Mouse (Mus musculus): ENCODE results near the gene Gipr. TPM values are rescaled to one million over a fixed set of nuclear protein-coding genes. Genes with fewer than 3 reads are reported as not detected.

Gipr gene
- polyA plus RNA-seq (2015; fragmentation: Nextera tagmentation; extraction: Ambion mirVana) = 0.17 and 0.28 TPM in 2 replicates

DNA sequence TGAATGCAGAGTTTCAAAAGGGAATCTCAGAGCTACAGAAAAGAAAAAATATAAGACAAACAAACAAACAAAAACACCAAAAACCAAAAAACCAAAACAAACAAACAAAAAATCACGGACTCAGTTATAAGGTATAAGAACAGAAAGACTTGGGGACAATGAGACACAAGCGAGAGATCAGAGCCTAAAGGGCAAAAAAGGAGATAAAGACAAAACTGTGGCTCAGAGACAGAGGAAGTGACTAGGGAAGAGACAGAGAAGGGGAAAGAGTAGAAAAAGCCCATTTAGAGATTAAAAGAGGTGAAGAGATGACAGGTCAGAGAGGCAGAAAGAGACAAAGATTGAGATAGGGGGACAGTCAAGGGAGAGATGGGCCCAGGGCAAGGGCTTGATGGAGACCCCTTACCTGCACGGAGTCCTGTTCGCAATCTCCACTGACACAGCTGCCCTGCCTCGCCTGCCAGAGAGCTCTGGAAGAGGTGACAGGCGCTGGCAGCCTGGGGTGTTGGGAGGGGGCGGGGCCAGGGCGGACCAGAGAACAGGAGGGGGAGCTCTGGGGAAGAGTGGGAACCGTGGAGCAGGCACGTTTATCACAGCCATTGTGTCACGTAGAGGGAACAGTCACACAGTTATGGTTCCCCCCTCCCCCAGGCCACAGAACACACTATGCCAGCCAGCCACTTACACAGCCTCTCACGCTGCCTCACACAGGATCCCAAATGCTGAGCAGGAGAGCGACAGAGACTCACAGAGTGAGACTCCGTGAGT is at the start of gene Gipr:
Gene Gipr, minus strand, starts transcription at position 472 of the 768 bp plus-strand sequence.
- 9% methylated on average over 14 of the region's 14 CpGs for WGBS (ENCODE audit: insufficient replicate concordance)
- DNase-seq (no peak), ATAC-seq (ENCODE audit: low read depth) (0 out of 2 replicates have a peak, but pooled peaks have one; percentile 8)
- peak within 1 kb of the TSS; percentile 44 for H3K4me2 ChIP-seq
- H3K9ac ChIP-seq = no peak within 1 kb of the TSS
- H3K4me1 ChIP-seq (replicated peaks) = peaks cover 29% of the 10 kb centered on the region
- H3K27ac ChIP-seq = no peak within 1 kb of the TSS
- H3K4me3 ChIP-seq (replicated peaks) = 0 out of 2 replicates have a peak within 1 kb of the TSS, but pooled peaks have one; percentile 22
- H3K36me3 ChIP-seq = no peaks in the 10 kb centered on the region
- 0 out of 2 replicates have a peak, but pooled peaks cover 3% of the 10 kb centered on the region for H3K9me3 ChIP-seq (replicated peaks)
- peaks cover 77% of the 10 kb centered on the region for H3K27me3 ChIP-seq

DNA sequence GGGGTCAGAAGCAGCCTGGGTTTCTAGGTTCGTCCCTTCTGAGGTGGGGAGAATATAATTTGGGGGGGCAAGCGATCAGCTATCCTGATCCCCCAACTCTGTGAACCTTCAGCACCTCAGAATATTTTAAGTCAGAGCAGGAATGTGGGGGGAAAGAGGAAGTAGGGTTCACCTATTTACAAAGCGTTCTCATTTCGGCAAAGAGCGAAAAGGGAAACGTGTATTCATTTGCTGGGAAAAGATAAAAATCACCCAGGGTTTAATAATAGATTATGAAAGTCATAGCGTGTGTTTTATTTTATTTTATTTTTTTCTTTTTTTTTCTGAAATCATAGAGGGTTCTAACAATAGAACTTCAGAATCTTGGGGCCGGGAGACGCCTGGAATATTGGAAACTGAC is 49.0 kb upstream of the Gipr start:
- 39% methylated on average over 9 of the region's 9 CpGs for WGBS (ENCODE audit: insufficient replicate concordance)
- no peak overlapping the region for H3K4me2 ChIP-seq
- H3K27me3 ChIP-seq = peaks cover 71% of the 10 kb centered on the region

DNA sequence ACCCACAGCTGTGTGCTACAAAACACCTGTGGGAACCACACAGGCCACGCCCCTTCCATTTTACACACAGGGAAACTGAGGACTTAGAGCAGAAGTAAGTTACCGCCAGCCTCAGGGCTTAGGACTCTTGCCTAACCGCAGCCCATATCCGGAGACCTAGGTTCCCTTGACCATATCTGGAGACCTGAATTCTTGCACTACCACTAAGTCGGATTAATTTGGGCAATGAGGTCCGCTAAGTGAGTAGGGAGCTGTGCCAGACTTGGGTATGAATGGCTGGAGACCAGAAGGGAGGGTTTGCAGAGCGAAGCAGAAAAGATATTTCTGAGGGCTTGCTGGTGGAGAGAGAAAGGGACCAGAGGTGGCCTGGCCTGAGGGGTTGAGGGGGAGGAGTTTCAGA is 48.4 kb upstream of the Gipr start:
- WGBS (ENCODE audit: insufficient replicate concordance) = 50% methylated on average over 7 of the region's 7 CpGs
- peaks cover 71% of the 10 kb centered on the region for H3K27me3 ChIP-seq

More for the DNA sequence above, 49.0 kb upstream of the Gipr start:
- H3K4me1 ChIP-seq (replicated peaks) = peaks cover 21% of the 10 kb centered on the region
- H3K4me3 ChIP-seq (replicated peaks) = no peak overlapping the region
- no peak overlapping the region for H3K9ac ChIP-seq
- H3K9me3 ChIP-seq (replicated peaks) = peaks cover 4% of the 10 kb centered on the region; the same call in 1 of the 2 replicates
- no peak overlapping the region for H3K27ac ChIP-seq
- ATAC-seq (ENCODE audit: low read depth) = no peak
- no peaks in the 10 kb centered on the region for H3K36me3 ChIP-seq
- DNase-seq = no peak

DNA sequence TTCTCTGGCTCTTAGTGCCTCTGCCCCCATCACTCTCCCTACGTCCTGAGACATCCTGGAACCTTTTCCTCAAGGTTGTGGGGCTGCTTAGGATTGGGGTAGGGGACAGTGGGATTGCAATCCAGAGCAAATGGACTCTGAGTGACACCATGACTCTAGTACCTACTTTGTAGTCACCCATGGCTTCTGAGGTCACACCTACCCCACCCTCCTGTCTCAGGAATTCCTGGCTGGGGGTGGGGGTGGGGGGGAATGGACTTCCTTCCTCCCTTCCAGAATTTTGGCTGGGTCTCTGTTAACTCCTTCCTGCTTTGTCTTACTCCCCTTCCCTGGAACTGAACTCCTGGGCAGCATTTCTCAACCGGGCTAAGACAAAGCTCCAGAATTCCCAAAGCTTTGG is 47.5 kb upstream of the Gipr start:
- Histone ChIP-seq H3K4me3 (replicated peaks) (no peak overlapping the region), H3K9ac (no peak overlapping the region), H3K27me3 (peaks cover 66% of the 10 kb centered on the region), H3K36me3 (no peaks in the 10 kb centered on the region), H3K9me3 (replicated peaks) (peaks cover 7% of the 10 kb centered on the region; the same call in 1 of the 2 replicates), H3K27ac (no peak overlapping the region), H3K4me1 (replicated peaks) (peaks cover 19% of the 10 kb centered on the region), H3K4me2 (no peak overlapping the region)
- 55% methylated on average over 2 of the region's 2 CpGs for WGBS (ENCODE audit: insufficient replicate concordance)
- DNase-seq = no peak
- ATAC-seq (ENCODE audit: low read depth) = no peak

More for the DNA sequence above, 48.4 kb upstream of the Gipr start:
- H3K9ac ChIP-seq = no peak overlapping the region
- H3K4me2 ChIP-seq = no peak overlapping the region
- no peak overlapping the region for H3K4me3 ChIP-seq (replicated peaks)
- no peak for DNase-seq
- no peak overlapping the region for H3K27ac ChIP-seq
- no peak for ATAC-seq (ENCODE audit: low read depth)
- peaks cover 21% of the 10 kb centered on the region for H3K4me1 ChIP-seq (replicated peaks)
- peaks cover 7% of the 10 kb centered on the region; the same call in 1 of the 2 replicates for H3K9me3 ChIP-seq (replicated peaks)
- H3K36me3 ChIP-seq = no peaks in the 10 kb centered on the region

DNA sequence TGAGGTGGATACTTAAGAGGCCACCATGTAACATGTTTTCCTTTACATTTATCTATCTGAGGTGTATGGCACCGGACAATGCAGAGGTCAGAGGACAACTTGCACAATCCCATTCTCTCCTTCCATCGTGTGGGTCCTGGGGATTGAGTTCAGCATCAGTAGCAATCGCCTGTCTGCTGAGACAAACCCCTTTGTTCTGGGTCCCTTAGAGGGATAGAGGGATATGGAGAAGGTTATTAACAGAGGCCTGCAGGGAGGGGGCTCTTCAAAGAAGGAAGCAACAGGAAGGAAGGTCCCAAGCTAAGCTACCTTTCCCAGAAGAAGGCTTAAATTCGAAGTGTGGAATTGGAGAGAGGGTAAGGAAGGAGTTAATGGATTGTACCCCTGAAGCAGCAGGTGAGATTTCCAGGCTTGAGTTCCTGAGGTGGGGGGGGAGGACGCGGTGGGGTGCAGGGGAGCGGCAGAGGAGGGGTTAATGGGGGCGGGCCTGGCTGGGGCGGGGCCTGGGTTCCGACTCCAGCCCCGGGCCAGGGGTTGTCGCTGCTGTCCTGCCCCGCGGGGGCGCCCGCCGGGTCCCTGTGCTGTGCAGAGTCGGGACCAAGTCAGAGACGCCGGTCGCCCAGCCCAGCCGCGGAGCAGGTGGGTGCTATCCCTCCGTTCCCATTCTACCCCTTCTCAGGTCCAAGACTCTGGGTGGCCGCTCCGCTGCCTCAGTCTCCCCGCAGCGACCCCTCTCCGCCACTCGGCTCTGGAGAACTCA is 46.2 kb upstream of the Gipr start, which contains the start of gene Gpr4:
Gene Gpr4, plus strand, starts transcription at position 543 of the 760 bp plus-strand sequence.
- peak within 1 kb of the TSS; percentile 66 for H3K4me2 ChIP-seq
- no peak within 1 kb of the TSS for H3K27ac ChIP-seq
- ATAC-seq (ENCODE audit: low read depth) = peak; percentile 47; the same call in 1 of the 2 replicates
- no peak for DNase-seq
- H3K27me3 ChIP-seq = peaks cover 56% of the 10 kb centered on the region
- no peaks in the 10 kb centered on the region for H3K36me3 ChIP-seq
- peaks cover 12% of the 10 kb centered on the region; the same call in 1 of the 2 replicates for H3K4me1 ChIP-seq (replicated peaks)
- peak within 1 kb of the TSS; percentile 47; the same call in 1 of the 2 replicates for H3K9ac ChIP-seq
- peaks cover 7% of the 10 kb centered on the region; the same call in 1 of the 2 replicates for H3K9me3 ChIP-seq (replicated peaks)
- H3K4me3 ChIP-seq (replicated peaks) = peak within 1 kb of the TSS; percentile 45
- WGBS (ENCODE audit: insufficient replicate concordance) = 3% methylated on average over 30 of the region's 30 CpGs

DNA sequence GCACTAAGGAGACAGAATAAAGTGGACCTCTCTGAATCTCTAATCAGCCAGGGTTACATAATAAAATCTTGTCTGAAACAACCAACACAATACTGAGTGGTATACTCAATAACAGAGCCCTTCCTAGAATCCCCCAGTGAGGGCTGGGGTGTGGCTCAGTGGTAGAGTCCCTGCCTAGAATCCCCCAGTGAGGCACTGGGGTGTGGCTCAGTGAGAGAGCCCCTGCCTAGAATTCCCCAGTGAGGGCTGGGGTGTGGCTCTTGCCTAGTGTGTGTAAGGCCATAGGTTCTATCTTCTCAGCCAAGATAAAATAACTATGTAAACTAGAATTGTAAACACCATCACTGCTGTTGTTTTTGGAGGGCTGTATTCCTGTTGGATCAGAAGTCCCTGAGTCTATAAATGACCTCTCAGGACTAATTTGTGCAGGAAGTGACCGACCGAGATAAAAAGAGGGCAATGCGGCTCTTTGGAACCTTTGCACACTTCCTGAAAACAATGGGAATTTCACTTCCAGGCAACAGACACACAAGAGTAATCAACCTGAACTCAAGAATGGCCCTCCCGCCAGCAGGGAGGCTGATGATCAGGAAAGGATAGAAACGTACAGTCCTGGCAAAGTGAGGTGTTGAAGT is 45.2 kb upstream of the Gipr start:
- Histone ChIP-seq H3K27ac (no peak overlapping the region), H3K9ac (no peak overlapping the region), H3K4me3 (replicated peaks) (no peak overlapping the region), H3K36me3 (no peaks in the 10 kb centered on the region), H3K27me3 (peaks cover 52% of the 10 kb centered on the region), H3K4me1 (replicated peaks) (peaks cover 12% of the 10 kb centered on the region; the same call in 1 of the 2 replicates), H3K9me3 (replicated peaks) (peaks cover 7% of the 10 kb centered on the region; the same call in 1 of the 2 replicates), H3K4me2 (no peak overlapping the region)
- ATAC-seq (ENCODE audit: low read depth) (no peak), DNase-seq (no peak)
- 56% methylated on average over 5 of the region's 5 CpGs for WGBS (ENCODE audit: insufficient replicate concordance)

DNA sequence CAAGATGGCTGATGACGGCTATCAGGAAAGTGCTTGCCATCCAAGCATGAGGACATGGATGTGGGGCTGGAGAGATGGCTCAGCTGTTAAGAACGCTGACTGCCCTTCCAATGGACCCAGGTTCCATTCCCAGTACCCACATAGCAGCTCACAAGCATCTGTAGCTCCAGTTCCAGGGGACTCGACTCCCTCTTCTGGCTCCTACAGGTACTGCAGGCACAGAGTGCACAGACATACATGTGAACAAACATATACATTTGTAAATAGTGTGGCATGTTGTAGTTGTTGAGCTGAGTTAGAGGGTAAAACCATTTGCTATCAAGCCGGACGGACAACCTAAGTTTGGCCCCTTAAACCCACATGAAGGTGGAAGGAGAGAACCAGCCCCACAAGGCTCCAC is 44.1 kb upstream of the Gipr start:
- Histone ChIP-seq H3K4me1 (replicated peaks) (peaks cover 12% of the 10 kb centered on the region; the same call in 1 of the 2 replicates), H3K36me3 (peaks cover 5% of the 10 kb centered on the region; the same call in 1 of the 2 replicates), H3K9ac (no peak overlapping the region), H3K27ac (no peak overlapping the region), H3K9me3 (replicated peaks) (peaks cover 7% of the 10 kb centered on the region; the same call in 1 of the 2 replicates), H3K4me2 (no peak overlapping the region), H3K27me3 (peaks cover 43% of the 10 kb centered on the region), H3K4me3 (replicated peaks) (no peak overlapping the region)
- ATAC-seq (ENCODE audit: low read depth) = no peak
- WGBS (ENCODE audit: insufficient replicate concordance) = 73% methylated on average over 5 of the region's 5 CpGs
- no peak for DNase-seq

DNA sequence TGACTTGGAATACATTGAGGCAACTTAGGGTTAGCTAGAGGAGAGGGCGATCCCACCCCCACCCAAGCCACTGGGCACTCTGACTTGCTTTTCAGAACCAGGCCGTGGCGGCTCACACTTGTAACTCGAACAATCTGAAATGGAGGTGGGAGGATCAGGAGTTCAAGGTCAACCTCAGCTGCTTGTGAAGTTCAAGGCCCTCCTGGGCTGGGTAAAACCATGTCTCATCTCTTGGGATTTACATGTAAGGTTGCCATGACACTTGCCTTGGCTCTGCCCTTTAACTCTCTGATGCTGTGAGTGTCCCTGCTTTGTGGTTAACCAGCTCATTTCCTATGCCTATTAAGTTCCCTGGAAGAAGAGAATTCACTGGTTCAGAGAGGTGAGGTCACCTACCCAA is 43.6 kb upstream of the Gipr start:
- peaks cover 38% of the 10 kb centered on the region for H3K27me3 ChIP-seq
- whole genome bisulfite sequencing (ENCODE audit: insufficient replicate concordance) = 67% methylated on average over 4 of the region's 4 CpGs

DNA sequence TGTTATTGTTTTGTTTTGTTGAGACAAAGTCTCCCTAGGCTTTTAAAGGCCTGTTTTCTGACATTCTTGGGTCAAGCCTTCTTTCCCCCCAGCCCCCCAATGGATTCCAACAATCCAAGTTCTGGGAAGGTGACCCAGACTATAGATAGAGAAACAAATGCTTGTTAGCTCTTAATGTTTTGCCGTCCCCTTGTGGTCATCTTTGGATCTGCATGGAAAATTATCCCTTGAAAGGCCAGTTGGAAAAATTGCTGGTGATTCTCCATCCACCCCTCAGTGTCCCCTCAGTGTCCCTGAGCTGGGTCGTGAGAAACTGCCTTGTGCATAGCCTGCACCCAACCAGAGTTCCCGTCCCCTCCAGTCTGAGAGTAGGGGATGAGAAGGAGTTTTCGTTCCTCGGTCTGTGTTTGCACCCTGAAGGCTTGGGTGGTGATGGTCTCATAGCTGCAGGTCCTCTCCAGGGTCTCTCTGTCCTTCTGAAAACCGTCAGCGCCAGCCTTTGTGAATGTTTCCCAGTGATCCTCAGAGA is 43.1 kb upstream of the Gipr start:
- peaks cover 7% of the 10 kb centered on the region; the same call in 1 of the 2 replicates for H3K9me3 ChIP-seq (replicated peaks)
- H3K36me3 ChIP-seq = peaks cover 10% of the 10 kb centered on the region; the same call in 1 of the 2 replicates
- no peak for ATAC-seq (ENCODE audit: low read depth)
- H3K9ac ChIP-seq = no peak overlapping the region
- H3K4me1 ChIP-seq (replicated peaks) = peaks cover 12% of the 10 kb centered on the region; the same call in 1 of the 2 replicates
- DNase-seq = no peak
- no peak overlapping the region for H3K27ac ChIP-seq
- no peak overlapping the region for H3K4me3 ChIP-seq (replicated peaks)
- 47% methylated on average over 7 of the region's 7 CpGs for whole genome bisulfite sequencing (ENCODE audit: insufficient replicate concordance)
- peaks cover 33% of the 10 kb centered on the region for H3K27me3 ChIP-seq
- H3K4me2 ChIP-seq = no peak overlapping the region

More for the DNA sequence above, 43.6 kb upstream of the Gipr start:
- ATAC-seq (ENCODE audit: low read depth) (no peak), DNase-seq (no peak)
- H3K9ac ChIP-seq = no peak overlapping the region
- H3K4me3 ChIP-seq (replicated peaks) = no peak overlapping the region
- H3K27ac ChIP-seq = no peak overlapping the region
- peaks cover 12% of the 10 kb centered on the region; the same call in 1 of the 2 replicates for H3K4me1 ChIP-seq (replicated peaks)
- peaks cover 7% of the 10 kb centered on the region; the same call in 1 of the 2 replicates for H3K9me3 ChIP-seq (replicated peaks)
- peaks cover 7% of the 10 kb centered on the region; the same call in 1 of the 2 replicates for H3K36me3 ChIP-seq
- H3K4me2 ChIP-seq = no peak overlapping the region

DNA sequence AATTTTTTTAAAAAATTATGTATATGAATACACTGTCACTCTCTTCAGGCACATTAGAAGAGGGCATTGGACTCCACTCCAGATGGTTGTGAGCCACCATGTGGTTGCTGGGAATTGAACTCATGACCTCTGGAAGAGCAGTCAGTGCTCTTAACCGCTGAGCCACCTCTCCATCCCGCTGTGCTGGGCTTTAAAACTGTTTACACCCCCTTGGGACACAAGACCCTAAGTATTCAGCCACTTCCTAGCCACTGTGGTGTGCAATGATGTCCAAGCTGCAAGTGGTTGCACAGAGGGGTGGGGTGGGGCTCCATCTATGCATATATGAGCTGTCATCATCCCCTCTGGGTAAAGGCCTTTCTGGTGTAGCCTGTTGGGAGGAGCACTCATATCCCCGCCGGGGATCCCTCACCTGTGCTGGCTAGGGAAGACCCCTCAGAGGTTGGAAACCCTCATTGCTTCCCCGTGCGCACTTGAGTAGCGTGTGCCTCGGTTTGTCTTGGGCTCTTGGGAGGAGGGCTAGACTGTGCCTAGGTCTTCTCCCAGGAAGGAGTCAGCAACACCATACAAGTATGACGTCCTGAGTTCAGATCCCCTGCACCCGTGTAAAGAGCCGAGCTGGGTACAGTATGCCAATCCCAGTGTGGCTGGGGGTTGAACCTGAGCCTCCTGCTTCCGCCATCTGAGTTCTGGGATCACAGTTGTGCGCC is 42.4 kb upstream of the Gipr start:
- WGBS (ENCODE audit: insufficient replicate concordance) = 71% methylated on average over 13 of the region's 13 CpGs
- Histone ChIP-seq H3K9me3 (replicated peaks) (peaks cover 7% of the 10 kb centered on the region; the same call in 1 of the 2 replicates), H3K4me1 (replicated peaks) (peaks cover 12% of the 10 kb centered on the region; the same call in 1 of the 2 replicates), H3K27me3 (peaks cover 27% of the 10 kb centered on the region), H3K9ac (no peak overlapping the region), H3K36me3 (peaks cover 12% of the 10 kb centered on the region; the same call in 1 of the 2 replicates), H3K27ac (no peak overlapping the region), H3K4me2 (no peak overlapping the region), H3K4me3 (replicated peaks) (no peak overlapping the region)
- ATAC-seq (ENCODE audit: low read depth) (no peak), DNase-seq (no peak)

All from liver, embryonic 13.5 days (tissue).